Mouse (Mus musculus) thymus, postnatal 36 days (tissue): Measurements from ENCODE around the gene Olfr871.
"Not testable (repeated sequence)": the region's sequence is repeated elsewhere in the genome, so short reads cannot be mapped to it uniquely, and the experiment has no call there.

Experiments used
- DNase-seq, 2 experiments: peaks; one replicate each; pipeline ENCODE4 v3.0.0; 2022; ENCODE audit warnings: mixed read lengths in 2 of 2

Gene Olfr871

GRCm38 (mm10) chr9:20211907-20212306 lies at the start of gene Olfr871:
Olfr871 (plus strand) TSS chr9:20212207.
- DNase-seq = no peak

- no peak for DNase-seq
Measured at GRCm38 (mm10) chr9:20173957-20174356, 38.0 kb upstream of the Olfr871 start, which contains the start of gene Olfr870. Olfr870 (minus strand) TSS chr9:20174057.

DNA sequence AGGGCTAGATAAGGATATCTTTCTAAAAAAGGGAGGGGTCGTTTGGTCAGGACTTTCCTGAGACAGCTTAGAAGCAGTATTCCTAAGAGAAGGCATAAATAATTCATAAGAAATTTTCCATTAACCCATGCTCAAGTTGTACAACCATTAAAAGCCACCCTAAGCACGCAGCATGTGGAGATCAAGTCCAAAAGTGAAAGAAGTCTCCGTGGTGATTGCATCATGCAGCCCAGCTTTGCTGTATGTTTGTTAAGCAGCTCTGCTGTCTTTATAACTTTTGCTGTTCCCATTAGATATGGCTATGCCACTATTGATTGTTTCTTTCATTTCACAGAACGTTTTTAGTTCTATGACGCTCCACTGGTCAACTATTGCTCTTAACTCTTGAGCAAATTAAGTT lies 32.5 kb upstream of the Olfr871 start:
- no peak for DNase-seq

- no peak for DNase-seq
Measured at GRCm38 (mm10) chr9:20202131-20202530, 9.9 kb upstream of the Olfr871 start.

GRCm38 (mm10) chr9:20203413-20203984 lies 8.5 kb upstream of the Olfr871 start:
- not testable (repeated sequence) for DNase-seq

GRCm38 (mm10) chr9:20210812-20211211 lies 1.2 kb upstream of the Olfr871 start:
- DNase-seq = no peak

DNA sequence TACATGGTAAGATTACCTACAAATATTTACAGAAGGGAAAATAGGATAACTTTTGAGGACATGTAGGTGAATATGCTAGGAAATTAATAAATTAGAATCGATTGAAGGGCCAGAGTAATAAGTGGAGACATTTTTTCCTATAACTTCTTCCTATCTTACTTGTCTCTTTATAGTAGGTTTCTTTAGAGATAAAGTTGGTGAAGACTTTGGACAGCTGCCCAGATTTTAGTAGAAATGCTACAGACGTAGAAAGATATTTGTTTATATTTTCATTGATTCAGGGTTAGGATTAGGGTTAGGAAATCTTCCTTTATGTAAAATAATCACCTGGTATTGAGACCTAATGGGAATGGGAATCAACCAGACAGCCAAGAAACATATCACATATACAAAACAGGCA lies 530 bp upstream of the Olfr871 start:
- DNase-seq = no peak

- no peak for DNase-seq
Measured at GRCm38 (mm10) chr9:20236819-20237218, 24.8 kb downstream of the Olfr871 start, which contains the start of gene Olfr872. Olfr872 (plus strand) TSS chr9:20237119.

GRCm38 (mm10) chr9:20237378-20237777 lies 25.4 kb downstream of the Olfr871 start:
- no peak for DNase-seq
